Mouse (Mus musculus): Measurements from ENCODE around the gene Rtn4. TPM values are rescaled to one million over a fixed set of nuclear protein-coding genes. Genes with fewer than 3 reads are reported as not detected.

Rtn4 gene
- total RNA-seq, 2 experiments from 2014 or later = 660 to 716 TPM

DNA sequence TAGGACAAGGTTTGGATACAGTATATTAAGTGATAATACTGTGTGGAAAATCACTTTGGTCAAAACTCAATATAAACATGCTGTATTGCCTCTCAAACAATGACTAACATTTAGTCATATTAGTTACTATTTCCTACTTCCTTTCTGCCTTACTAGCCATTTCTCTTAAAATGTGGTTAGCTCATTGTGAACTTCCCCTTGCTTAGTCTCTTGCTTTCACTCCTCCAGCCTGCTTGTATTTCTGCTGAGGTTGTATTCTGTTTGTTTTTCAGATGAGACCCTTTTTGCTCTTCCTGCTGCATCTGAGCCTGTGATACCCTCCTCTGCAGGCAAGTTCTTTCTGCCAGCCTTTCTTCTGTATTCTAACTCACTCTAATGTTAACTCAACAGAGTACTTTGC lies 12.5 kb downstream of the Rtn4 start:
- intact Hi-C loops (cut with DNase I) = loop anchor here (10.0 kb wide), 1 partner anchor 320 kb away; the partner anchor contains the start of gene Eml6

GRCm38 (mm10) chr11:29706845-29707244 lies 14.1 kb downstream of the Rtn4 start:
- DNase-seq = no peak
- intact Hi-C loops (cut with DNase I) = loop anchor here (10.0 kb wide), 1 partner anchor 318 kb away; the partner anchor contains the start of gene Eml6

More for the DNA sequence above, 12.5 kb downstream of the Rtn4 start:
- DNase-seq = no peak

DNA sequence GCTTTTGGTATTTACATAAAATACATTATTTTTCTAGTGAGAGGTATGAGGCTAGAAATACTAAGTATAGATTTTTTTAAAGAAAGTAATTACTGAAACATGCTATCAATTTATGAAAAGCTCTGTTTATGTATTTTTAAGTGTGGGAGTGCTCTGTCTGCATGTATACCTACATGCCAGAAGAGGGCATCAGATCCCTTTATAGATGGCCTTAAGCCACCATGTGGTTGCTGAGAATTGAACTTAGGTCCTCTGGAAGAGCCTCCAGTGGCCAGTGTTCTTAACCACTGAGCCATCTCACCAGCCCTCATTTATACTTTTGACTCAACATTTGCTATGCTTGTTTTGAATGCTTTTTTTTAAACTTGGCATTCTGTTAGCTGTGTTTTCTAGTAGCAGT lies 16.8 kb downstream of the Rtn4 start:
- DNase-seq = no peak
- intact Hi-C loops (cut with DNase I) = loop anchor here (10.0 kb wide), 1 partner anchor 315 kb away; the partner anchor contains the start of gene Eml6

GRCm38 (mm10) chr11:29714114-29714513 lies 21.4 kb downstream of the Rtn4 start:
- intact Hi-C loops (cut with DNase I) = loop anchor here (2.0 to 5.0 kb wide), 2 partner anchors 171 to 508 kb away; no protein-coding TSS in a partner anchor
- no peak for DNase-seq

- intact Hi-C loops (cut with DNase I) = loop anchor here (2.0 to 5.0 kb wide), 2 partner anchors 170 to 508 kb away; no protein-coding TSS in a partner anchor
- no peak for DNase-seq
These were observed 22.0 kb downstream of the Rtn4 start for GRCm38 (mm10) chr11:29714789-29715188.

DNA sequence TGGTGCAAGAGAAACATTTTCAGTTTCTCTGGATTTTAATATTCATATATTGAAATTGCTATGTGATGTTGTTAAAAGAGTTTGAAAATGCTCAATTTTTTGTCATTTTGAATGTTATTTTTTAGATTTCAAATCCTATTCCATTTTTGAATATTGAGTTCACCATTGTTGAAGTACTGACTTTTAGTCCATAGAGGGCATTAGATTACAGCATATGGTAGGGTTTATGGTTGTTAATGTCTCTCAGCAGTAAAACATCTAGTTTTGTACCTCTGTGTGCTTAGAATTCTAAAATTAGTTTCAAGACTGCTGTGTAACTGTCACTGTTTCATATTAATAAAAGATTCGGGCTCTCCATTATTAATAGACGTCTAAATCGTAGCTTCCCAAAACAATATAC lies 22.8 kb downstream of the Rtn4 start:
- no peak for DNase-seq
- intact Hi-C loops (cut with DNase I) = loop anchor here (2.0 kb wide), 1 partner anchor 169 kb away; no protein-coding TSS in a partner anchor

GRCm38 (mm10) chr11:29718541-29718940 lies 25.8 kb downstream of the Rtn4 start:
- DNase-seq = no peak

DNA sequence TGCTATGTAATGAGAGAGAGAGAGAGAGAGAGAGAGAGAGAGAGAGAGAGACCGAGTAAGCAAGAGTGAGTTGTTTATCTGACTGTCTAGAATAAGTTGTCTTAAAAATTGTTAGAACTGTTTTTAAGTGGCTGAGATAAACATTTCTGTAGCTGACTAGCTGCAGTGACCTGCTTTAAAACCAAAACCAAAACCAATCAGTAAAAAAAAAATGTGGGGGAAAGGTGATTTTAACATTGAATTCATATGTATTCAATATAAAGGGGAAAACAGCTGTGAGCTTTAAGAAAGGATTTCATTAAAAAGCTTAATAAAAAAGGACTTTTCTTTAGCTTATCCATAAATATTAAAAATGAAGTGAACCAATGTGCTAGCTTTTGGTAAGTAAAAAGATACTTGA lies 26.9 kb downstream of the Rtn4 start:
- intact Hi-C loops (cut with DNase I) = no loop called here
- no peak for DNase-seq

More at GRCm38 (mm10) chr11:29718541-29718940, 25.8 kb downstream of the Rtn4 start:
- intact Hi-C loops (cut with DNase I) = no loop called here

DNA sequence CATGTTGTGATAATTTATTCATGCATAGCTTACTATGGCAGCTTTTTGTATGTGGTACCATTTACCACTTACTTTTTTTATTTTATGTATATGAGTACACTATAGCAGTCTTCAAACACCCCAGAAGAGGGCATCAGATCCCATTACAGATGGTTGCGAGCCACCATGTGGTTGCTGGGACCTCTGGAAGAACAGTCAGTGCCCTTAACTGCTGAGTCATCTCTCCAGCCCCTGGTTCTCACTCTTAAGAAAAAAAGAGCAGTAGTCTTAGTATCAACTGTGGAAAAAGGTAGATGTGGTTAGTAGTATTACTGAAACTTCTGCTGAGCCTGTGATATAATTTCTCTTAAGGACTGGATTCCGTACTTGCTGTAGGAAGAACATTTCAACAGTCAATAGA lies 31.5 kb downstream of the Rtn4 start:
- DNase-seq = no peak
- intact Hi-C loops (cut with DNase I) = loop anchor here (5.0 kb wide), 1 partner anchor 83 kb away; no protein-coding TSS in a partner anchor

DNA sequence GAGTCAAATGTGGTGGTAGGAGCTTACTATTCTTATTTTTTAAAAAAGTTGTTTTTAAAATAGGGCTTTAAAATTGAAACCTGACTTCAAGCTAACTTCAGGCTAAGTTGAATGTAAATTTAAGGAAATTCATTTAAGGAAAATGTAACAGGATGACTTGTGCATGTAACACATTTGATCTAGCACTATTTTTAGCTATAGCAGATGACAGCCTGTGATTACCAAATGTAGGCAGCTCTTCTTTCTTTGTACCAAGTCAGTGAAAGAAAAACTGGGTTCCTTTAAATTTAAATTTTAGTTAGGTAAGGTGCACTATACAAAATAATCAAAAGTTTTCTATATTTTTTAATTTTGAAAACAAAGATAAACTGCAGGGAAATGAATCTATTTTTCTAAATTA lies 32.4 kb downstream of the Rtn4 start:
- no peak for DNase-seq
- intact Hi-C loops (cut with DNase I) = no loop called here

DNA sequence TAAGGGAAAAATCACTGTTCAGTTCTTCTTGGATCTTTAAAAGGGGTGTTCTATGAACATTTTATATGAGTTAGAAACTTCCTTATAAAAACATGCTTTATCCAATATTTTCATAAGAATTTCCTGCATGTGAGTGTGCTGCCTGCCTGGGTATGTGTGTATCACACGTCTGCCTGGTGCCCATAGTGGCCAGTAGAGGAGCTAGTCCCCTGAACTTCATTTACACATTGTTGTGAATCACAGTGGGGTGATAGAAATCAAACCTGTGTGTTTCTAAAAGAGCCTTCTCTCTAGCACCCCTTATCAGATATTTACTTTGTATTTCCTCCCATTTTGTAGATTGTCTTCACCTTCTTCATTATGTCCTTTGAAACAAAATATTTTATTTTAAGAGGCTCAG lies 32.9 kb downstream of the Rtn4 start:
- no peak for DNase-seq
- intact Hi-C loops (cut with DNase I) = no loop called here

DNA sequence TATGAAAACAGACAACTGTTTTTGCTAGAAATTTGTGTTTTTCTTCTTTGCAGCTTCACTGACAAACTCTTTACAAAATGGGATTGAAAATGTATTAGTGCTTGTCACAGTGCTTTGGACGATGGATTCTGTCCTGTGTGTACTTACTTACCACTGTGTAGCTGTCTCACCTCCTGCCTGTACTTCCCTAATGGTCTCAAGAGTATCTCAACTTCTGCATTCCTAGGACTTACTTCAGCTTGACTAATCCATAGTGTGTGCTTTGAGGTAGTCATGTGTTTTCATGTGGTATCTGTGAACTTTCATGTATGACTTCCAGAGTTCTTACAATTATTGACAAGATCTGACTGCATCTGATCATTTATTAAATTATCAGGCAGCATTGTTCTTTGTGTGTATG lies 35.2 kb downstream of the Rtn4 start:
- intact Hi-C loops (cut with DNase I) = no loop called here
- DNase-seq = no peak

DNA sequence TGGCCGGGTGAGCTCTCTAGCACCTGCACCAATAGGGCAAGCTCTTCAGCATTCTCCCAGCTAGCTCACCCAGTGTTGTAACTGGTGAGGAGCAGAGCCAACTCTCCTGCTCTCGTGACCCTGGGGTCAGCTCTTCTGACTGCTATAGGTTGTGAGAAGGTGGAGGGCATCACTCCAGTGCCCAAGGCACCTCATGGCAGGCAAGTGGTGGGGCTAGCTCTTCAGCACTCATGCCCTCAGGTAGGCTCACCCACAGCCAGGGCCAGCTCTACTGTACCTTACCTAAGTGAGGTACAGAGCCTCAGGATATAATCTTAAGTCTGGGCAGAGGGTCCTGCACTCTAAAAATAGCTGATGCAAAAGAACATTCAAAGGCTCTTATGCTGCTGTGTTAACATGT lies 47.0 kb downstream of the Rtn4 start:
- intact Hi-C loops (cut with DNase I) = loop anchor here (5.0 kb wide), 1 partner anchor 33 kb away; no protein-coding TSS in a partner anchor
- DNase-seq = no peak

- intact Hi-C loops (cut with DNase I) = no loop called here
These were observed 52.1 kb downstream of the Rtn4 start for GRCm38 (mm10) chr11:29744760-29745430.

GRCm38 (mm10) chr11:29745513-29745912 lies 52.8 kb downstream of the Rtn4 start:
- no peak for DNase-seq
- intact Hi-C loops (cut with DNase I) = no loop called here

More at GRCm38 (mm10) chr11:29744760-29745430, 52.1 kb downstream of the Rtn4 start:
- DNase-seq = no peak

DNA sequence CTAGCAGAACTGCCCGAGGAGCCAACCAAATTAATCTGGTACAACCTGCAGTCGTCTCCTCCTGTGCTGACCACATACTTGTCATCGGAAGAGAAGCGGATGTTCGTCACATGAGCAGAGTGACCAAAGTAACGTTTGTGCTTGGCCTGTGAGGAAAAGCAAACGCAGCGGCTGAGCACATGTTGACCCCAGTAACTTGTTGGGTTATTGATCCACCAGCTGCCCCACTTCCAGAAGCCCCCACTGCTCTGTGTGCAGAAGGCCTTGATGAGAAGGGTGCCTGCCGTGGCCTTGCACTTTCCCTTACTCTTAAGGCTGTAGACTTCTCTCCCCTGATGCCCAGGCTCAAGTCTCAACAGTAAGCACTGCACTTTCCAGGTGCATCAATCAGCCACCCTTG lies 53.5 kb downstream of the Rtn4 start:
- intact Hi-C loops (cut with DNase I) = no loop called here
- DNase-seq = no peak

DNA sequence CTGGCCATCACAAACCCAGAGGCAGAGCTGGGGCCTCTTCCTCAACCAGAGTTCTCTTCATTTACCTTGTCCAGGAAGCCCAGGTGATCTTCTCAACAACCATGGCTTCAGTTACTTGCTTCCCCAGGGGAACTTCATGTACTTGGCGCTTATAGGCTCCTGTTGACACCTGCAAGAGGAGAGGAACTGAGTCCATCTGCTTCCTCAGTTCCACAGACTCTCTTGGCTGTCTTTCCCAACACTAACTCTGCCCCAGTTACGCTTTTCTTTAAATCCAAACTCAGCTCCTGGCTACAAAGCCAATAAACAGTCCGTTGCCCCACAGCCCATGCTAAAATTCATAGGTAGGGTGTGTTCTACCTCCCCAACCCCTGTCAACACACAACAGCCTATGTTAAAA lies 54.6 kb downstream of the Rtn4 start:
- intact Hi-C loops (cut with DNase I) = no loop called here
- DNase-seq = no peak

DNA sequence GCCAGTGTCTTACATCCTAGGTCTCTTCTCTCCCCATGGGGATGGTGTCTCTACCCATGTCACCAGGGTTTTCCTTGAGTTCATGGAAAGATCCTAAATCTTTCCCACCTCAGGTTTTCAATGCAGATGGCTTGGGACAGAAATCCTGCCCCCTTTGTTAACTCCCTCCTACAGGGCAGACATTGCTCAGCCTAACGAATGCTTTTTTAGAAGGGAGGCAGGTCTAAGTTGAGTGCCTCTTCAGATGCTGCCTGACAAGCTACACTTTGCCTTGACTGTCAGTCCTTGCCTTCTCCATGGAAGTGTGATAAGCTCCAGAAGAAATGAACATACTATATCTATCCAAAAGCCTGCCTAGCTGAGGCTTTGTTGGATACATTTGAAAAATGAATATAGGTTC lies 55.1 kb downstream of the Rtn4 start:
- no peak for DNase-seq
- intact Hi-C loops (cut with DNase I) = no loop called here

GRCm38 (mm10) chr11:29748750-29749467 lies 56.2 kb downstream of the Rtn4 start:
- intact Hi-C loops (cut with DNase I) = no loop called here
- no peak for DNase-seq

DNA sequence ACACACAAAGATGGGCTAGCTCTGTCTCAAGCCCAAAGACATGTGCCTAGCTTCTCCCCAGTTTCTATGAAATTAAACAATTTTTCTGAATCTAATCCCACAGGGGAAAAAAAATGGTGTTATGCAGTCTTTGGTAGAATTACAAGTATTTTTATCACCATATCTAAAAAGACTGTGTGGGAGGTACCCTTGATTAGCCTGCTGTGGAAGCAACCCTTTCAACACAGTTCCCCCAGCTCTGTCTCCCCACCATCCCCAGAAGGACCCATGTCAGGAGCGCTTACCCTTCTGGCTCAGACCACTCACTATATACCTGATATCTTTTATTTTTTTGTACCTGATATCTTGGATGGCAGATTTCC lies 56.7 kb downstream of the Rtn4 start:
- no peak for DNase-seq

GRCm38 (mm10) chr11:29751013-29751412 lies 58.3 kb downstream of the Rtn4 start:
- intact Hi-C loops (cut with DNase I) = no loop called here
- DNase-seq = no peak

More for the DNA sequence above, 56.7 kb downstream of the Rtn4 start:
- intact Hi-C loops (cut with DNase I) = no loop called here

All from gastrocnemius, postnatal 36 days (tissue).